Mouse (Mus musculus) T-cell, adult 2 months (primary cell): Measurements from ENCODE around the gene Tmem97.

Experiments
- DNase-seq: peaks from one replicate; pipeline ENCODE4 v3.0.0; 2022; ENCODE audit warnings: low spot score

The Tmem97 gene

GRCm38 (mm10) chr11:78512025-78512957 is 38.3 kb downstream of the Tmem97 start, which contains the start of the genes Tmem199 and Poldip2:
Gene Tmem199, minus strand, starts transcription at chr11:78512172.
Gene Poldip2, plus strand, starts transcription at chr11:78512193.
- DNase-seq, result peak; percentile 91

GRCm38 (mm10) chr11:78509148-78509547 is 41.4 kb downstream of the Tmem97 start:
- DNase-seq, result peak; percentile 46

GRCm38 (mm10) chr11:78505430-78505829 is 45.1 kb downstream of the Tmem97 start:
- no peak for DNase-seq

GRCm38 (mm10) chr11:78502909-78503650 is 47.5 kb downstream of the Tmem97 start, which contains the start of gene Sebox:
Gene Sebox, plus strand, starts transcription at chr11:78503447.
- DNase-seq, result no peak

- no peak for DNase-seq
Measured at GRCm38 (mm10) chr11:78501529-78501928, 49.0 kb downstream of the Tmem97 start.

GRCm38 (mm10) chr11:78500623-78501202 is 49.9 kb downstream of the Tmem97 start:
- DNase-seq, result no peak

GRCm38 (mm10) chr11:78499543-78499942 is 51.0 kb downstream of the Tmem97 start:
- DNase-seq, result no peak

- no peak for DNase-seq
Measured at GRCm38 (mm10) chr11:78499004-78499403, 51.6 kb downstream of the Tmem97 start, which contains the start of gene Vtn. Gene Vtn, plus strand, starts transcription at chr11:78499091.

- DNase-seq, result peak; percentile 98
Measured at GRCm38 (mm10) chr11:78497544-78498522, 52.7 kb downstream of the Tmem97 start, which contains the start of gene Sarm1. Gene Sarm1, minus strand, starts transcription at chr11:78497754.

- peak; percentile 12 for DNase-seq
Measured at GRCm38 (mm10) chr11:78497071-78497541, 53.5 kb downstream of the Tmem97 start.

GRCm38 (mm10) chr11:78495904-78496303 is 54.7 kb downstream of the Tmem97 start:
- no peak for DNase-seq
